Mouse (Mus musculus): ENCODE data around the gene Clic6. TPM values are rescaled to one million over a fixed set of nuclear protein-coding genes. Genes with fewer than 3 reads are reported as not detected.
"Not testable (repeated sequence)": the region's sequence is repeated elsewhere in the genome, so short reads cannot be mapped to it uniquely, and the experiment has no call there.

The Clic6 gene
- total RNA-seq, 2 experiments from 2014 or later: 1.9 to 2.2 TPM

DNA sequence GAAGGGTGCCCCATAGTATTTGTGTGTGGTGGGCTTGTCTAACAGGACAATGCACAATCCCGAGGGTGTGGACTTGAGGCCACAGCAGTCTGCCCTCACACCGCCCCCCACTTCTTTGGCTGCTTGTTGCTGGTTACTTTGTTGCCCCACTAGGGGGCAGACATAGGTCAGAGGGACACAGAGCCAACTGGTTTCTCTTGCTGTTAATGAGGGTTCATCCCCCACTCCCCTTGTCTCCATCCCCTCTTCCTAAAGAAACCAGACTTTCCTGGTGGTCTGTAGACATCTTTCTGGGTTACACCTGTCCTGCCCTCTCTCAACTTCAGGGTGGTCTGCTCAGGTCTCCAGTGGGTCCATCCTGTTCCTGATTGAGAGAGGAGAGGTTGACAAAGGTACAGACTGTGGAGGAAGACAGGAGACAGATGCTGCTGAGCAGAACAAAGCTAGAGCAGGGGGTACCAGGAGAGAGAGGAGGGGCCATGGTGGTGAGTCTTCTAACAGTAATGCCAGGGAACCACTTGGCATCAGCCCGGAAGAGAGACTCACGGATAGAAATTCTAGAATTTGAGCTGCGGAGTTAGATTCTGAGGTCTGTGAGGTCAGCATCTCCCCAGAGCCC, 26.3 kb downstream of the Clic6 start:
- intact Hi-C loops (cut with DNase I): no loop called here
- no peak for DNase-seq (ENCODE audit: low spot score in 2 of 2)

GRCm38 (mm10) chr16:92514896-92515295, 29.4 kb downstream of the Clic6 start:
- DNase-seq (ENCODE audit: low spot score in 2 of 2): not testable (repeated sequence)

GRCm38 (mm10) chr16:92516139-92516538, 30.6 kb downstream of the Clic6 start:
- intact Hi-C loops (cut with DNase I): no loop called here

More at GRCm38 (mm10) chr16:92514896-92515295, 29.4 kb downstream of the Clic6 start:
- intact Hi-C loops (cut with DNase I): not testable (repeated sequence)

GRCm38 (mm10) chr16:92518718-92519117, 33.2 kb downstream of the Clic6 start:
- intact Hi-C loops (cut with DNase I): no loop called here
- DNase-seq (ENCODE audit: low spot score in 2 of 2): no peak

More at GRCm38 (mm10) chr16:92516139-92516538, 30.6 kb downstream of the Clic6 start:
- DNase-seq (ENCODE audit: low spot score in 2 of 2): no peak

DNA sequence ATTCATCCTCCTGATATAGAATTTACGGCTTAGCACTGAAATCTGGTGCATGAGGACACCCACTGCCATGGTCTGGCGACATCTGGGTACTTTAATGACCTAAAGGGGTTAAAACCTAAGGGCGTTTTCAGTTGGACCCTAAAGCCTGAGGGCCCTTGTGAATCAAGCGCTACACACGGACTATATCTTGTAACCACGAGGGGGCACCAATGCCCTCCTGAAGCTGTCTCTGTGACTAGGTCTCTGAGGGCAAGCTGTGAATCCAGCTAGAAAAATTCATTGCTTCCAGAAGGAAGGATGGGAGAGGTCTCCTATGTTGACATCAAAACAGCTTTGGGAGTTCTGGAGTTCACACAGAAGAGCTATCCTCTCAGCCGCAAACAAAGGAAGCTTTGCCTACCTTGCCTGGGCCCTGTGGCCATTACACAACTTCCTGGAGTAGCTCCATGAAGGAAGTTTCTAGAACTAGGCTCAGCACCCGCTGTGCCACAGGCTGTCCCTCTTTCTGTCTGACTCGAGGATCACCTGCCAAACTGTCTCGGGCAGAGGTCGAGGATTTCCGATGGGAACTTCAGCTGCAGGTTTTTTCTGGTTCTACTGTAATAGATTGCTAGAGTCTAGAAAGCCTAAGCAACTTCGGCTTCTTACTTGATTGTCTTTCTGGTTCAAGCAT, 34.4 kb downstream of the Clic6 start:
- intact Hi-C loops (cut with DNase I): loop anchor here (5.0 kb wide), 1 partner anchor 1022 kb away; no protein-coding TSS in a partner anchor
- DNase-seq (ENCODE audit: low spot score in 2 of 2): peak; percentile 47 to 71

DNA sequence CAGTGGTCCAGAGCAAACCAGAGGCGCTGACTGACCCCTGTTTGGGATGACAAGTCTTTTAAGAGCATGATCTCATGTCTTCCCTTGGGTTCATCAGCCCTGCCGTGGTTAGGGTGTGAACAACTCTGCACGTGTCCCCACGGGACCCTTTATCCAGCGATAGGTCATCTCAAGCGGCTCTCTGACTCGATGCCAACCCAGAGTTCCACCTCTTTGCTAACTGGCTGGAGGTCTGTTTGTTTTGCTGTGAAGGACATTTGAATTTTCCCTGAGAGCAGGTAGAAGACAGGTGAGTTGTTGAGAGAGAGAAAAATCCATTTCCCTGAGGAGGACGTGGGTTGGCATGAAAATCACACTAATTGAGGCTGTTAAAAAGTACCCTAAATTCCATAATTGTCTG, 37.8 kb downstream of the Clic6 start:
- intact Hi-C loops (cut with DNase I): loop anchor here (5.0 kb wide), 1 partner anchor 1019 kb away; no protein-coding TSS in a partner anchor
- no peak for DNase-seq (ENCODE audit: low spot score in 2 of 2)

DNA sequence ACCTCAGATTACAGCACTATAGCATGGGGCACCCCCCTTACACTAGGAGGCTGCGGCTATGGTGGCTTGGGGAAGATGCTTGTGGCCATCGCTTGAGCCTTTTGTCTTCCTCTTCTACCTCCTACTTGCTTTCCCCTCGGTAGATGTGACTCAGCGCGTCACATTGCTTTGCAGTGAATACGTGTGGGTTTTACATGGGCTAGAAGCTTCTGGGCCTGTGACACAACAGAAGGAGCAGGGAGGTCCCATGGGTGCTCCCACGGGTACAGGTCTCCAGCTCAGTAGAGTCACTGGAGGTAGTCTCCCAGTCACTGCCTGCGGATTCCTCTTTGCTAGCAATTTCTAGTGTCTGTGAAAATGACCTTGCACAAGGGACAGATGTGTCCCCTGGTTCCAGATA, 39.1 kb downstream of the Clic6 start:
- intact Hi-C loops (cut with DNase I): loop anchor here (5.0 kb wide), 1 partner anchor 1018 kb away; no protein-coding TSS in a partner anchor
- DNase-seq (ENCODE audit: low spot score in 2 of 2): no peak

- no peak for DNase-seq (ENCODE audit: low spot score in 2 of 2)
- intact Hi-C loops (cut with DNase I): no loop called here
Observed at GRCm38 (mm10) chr16:92525919-92526318, 40.4 kb downstream of the Clic6 start.

- intact Hi-C loops (cut with DNase I): no loop called here
Observed at GRCm38 (mm10) chr16:92535258-92535657, 49.7 kb downstream of the Clic6 start.

GRCm38 (mm10) chr16:92538356-92538755, 52.8 kb downstream of the Clic6 start:
- intact Hi-C loops (cut with DNase I): no loop called here
- DNase-seq (ENCODE audit: low spot score in 2 of 2): peak in 1 of 2 experiments; percentile 31

More at GRCm38 (mm10) chr16:92535258-92535657, 49.7 kb downstream of the Clic6 start:
- no peak for DNase-seq (ENCODE audit: low spot score in 2 of 2)

DNA sequence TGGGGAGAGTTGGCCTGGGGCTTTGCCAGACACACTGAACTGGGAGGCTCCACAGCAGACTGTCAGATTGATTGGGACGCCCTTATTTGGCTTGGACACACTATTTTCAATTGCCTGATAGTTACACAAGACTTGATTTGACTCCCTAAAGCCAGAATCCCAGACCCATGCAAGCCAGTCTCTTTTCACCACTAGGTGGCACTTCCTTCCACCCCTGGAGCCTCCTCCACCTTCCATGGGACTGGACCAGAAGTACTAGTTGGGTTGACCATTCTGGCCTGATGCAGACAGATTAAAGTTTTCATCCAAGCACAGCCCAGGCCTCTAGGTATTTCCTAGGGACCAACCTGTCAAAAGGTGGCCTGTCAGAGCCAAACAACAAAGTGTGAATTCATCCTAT, 58.7 kb downstream of the Clic6 start:
- no peak for DNase-seq (ENCODE audit: low spot score in 2 of 2)
- intact Hi-C loops (cut with DNase I): no loop called here

- DNase-seq (ENCODE audit: low spot score in 2 of 2): no peak
- intact Hi-C loops (cut with DNase I): no loop called here
Observed at GRCm38 (mm10) chr16:92548651-92549050, 63.1 kb downstream of the Clic6 start.

GRCm38 (mm10) chr16:92551266-92552105, 66.0 kb downstream of the Clic6 start:
- DNase-seq (ENCODE audit: low spot score in 2 of 2): no peak
- intact Hi-C loops (cut with DNase I): no loop called here

DNA sequence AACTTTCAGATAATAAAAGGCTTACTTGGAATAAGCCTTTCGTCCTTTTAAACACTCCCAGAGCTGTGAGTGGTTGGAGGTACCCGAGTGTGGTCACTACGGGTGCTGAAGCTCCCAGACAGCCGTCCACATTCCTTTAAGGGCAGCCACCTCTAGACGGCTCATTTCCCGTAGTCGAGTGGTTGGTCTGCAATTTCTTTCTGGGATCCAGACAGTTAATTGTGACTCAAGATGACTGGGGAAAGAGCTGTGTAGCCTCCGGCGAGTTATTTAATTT, 66.5 kb downstream of the Clic6 start:
- intact Hi-C loops (cut with DNase I): no loop called here
- DNase-seq (ENCODE audit: low spot score in 2 of 2): no peak

GRCm38 (mm10) chr16:92552858-92553257, 67.3 kb downstream of the Clic6 start:
- intact Hi-C loops (cut with DNase I): no loop called here
- no peak for DNase-seq (ENCODE audit: low spot score in 2 of 2)

GRCm38 (mm10) chr16:92555051-92555450, 69.5 kb downstream of the Clic6 start:
- no peak for DNase-seq (ENCODE audit: low spot score in 2 of 2)
- intact Hi-C loops (cut with DNase I): no loop called here

DNA sequence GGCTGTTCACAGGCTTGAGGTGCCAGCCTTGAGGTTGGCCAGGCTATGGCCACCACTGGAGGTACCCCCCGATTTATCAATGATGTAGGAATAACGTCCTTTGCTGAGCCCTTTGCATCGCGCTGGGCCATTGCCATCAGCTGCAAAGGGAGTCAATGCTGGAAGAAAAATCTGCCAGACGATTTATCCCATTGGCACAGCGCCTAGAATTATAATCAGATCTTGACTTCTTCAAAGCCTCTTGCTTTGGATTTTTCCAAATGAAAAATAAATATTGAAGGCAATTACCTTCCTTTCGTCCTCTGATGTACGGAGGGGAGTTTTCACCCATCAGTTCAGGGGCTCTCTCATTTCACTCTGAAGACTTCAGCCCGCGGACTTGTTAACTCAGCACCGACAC, 79.8 kb downstream of the Clic6 start:
- intact Hi-C loops (cut with DNase I): loop anchor here (5.0 to 10.0 kb wide), 3 partner anchors 132 to 890 kb away; no protein-coding TSS in a partner anchor
- DNase-seq (ENCODE audit: low spot score in 2 of 2): peak; percentile 20 to 25

DNA sequence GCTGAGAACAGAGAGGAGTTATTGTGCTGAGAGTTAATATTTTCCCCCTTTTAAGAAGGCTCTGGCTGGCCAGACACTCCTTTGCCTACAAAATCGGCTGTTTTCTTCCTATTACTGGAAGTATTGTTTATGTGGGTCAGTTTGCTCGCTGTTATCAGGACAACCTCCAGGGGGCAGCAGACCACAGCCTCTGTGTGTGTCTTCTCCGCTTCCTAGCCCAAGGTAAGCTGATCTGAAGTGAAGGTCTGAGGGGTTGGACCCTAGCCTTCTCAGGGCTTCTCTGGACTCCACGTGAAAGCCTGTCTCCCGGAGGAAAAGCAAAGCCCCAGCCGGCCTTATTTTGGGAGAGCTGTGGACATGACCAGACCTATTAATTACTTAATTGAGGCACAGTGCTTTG, 80.2 kb downstream of the Clic6 start:
- peak; percentile 89 to 92 for DNase-seq (ENCODE audit: low spot score in 2 of 2)
- intact Hi-C loops (cut with DNase I): loop anchor here (5.0 to 10.0 kb wide), 3 partner anchors 132 to 889 kb away; no protein-coding TSS in a partner anchor

DNA sequence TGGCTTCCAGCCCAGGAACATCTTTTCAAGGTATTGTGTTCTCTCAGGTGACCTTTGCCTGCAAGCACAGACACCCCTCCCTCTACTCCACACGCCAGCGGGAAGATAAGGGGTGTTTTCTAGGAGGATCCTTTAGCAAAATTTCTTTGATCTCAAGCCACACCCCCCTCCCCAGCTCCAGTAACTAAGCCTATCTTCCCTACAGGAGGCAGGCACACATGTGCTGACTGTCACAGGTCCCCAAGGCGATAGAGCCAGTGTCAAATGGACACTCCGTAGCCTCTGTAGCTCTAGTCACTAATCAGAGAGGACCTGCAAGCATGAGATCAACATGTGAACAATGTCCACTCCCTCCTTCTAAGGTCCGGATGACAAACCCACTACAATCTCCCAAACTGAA, 80.6 kb downstream of the Clic6 start:
- DNase-seq (ENCODE audit: low spot score in 2 of 2): no peak
- intact Hi-C loops (cut with DNase I): loop anchor here (5.0 to 10.0 kb wide), 3 partner anchors 131 to 889 kb away; no protein-coding TSS in a partner anchor

DNA sequence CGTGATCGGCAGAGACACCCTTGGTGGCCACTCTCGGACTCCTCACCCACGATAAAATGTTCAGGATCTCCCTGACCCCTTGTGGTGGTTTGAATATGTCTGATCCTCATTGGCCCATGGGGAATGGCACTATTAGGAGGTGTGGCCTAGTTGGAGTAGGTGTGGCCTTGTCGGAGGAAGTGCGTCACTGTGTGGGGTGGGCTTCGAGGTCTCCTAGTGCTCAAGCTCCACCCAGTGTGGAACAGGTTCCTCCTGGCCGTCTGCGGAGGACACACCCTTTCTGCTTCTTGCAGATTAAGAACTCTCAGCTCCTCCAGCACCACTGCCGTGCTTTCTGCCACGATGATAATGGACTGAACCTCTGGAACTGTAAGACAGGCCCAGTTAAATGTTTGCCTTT, 85.7 kb downstream of the Clic6 start:
- intact Hi-C loops (cut with DNase I): no loop called here

More for the DNA sequence above, 85.7 kb downstream of the Clic6 start:
- no peak for DNase-seq (ENCODE audit: low spot score in 2 of 2)

Data from left cerebral cortex, postnatal 14 days (tissue).